Mouse (Mus musculus): Measurements from ENCODE around the gene Tbc1d8. TPM values are rescaled to one million over a fixed set of nuclear protein-coding genes. Genes with fewer than 3 reads are reported as not detected.

Tbc1d8 gene
- polyA plus RNA-seq, 2 experiments = 2.5 to 3.1 TPM

- H3K9me3 ChIP-seq (ENCODE audit: control insufficient read depth, low read length) = no peaks in the 10 kb centered on the region
- no peak overlapping the region for H3K4me2 ChIP-seq (ENCODE audit: low read depth)
- no peak for ATAC-seq (ENCODE audit: insufficient read depth)
- TF ChIP-seq EP300 (IDR thresholded peaks at IDR 0.05; ENCODE audit: low read depth) (no peak), CTCF (IDR thresholded peaks at IDR 0.05; ENCODE audit: low read depth) (peak; percentile 69)
- peak; percentile 9 to 12 (median 11) for DNase-seq (ENCODE audit: low read depth in 3 of 3, low spot score in 3 of 3)
- H3K27me3 ChIP-seq (ENCODE audit: control insufficient read depth, insufficient read depth, low read length) = no peaks in the 10 kb centered on the region
- H3K27ac ChIP-seq = no peak overlapping the region
- 13% methylated on average over 8 of the region's 8 CpGs for WGBS (ENCODE audit: insufficient replicate concordance)
- no peak overlapping the region for H3K9ac ChIP-seq (replicated peaks)
- H3K4me1 ChIP-seq (replicated peaks; ENCODE audit: control insufficient read depth in 2 of 2, insufficient read depth in 2 of 2, low read length in 1 of 2) = no peaks in the 10 kb centered on the region
- H3K4me3 ChIP-seq (ENCODE audit: insufficient read depth in 1 of 2, low read depth in 2 of 2, low read length in 2 of 2) = no peak overlapping the region
- no peaks in the 10 kb centered on the region for H3K36me3 ChIP-seq (replicated peaks; ENCODE audit: control insufficient read depth, insufficient read depth, low read depth)
These were observed 137.9 kb downstream of the Tbc1d8 start for GRCm38 (mm10) chr1:39340647-39341046.

GRCm38 (mm10) chr1:39340156-39340555, 138.4 kb downstream of the Tbc1d8 start:
- DNase-seq (ENCODE audit: low read depth in 3 of 3, low spot score in 3 of 3) = no peak
- WGBS (ENCODE audit: insufficient replicate concordance) = 46% methylated on average over 6 of the region's 6 CpGs
- H3K4me3 ChIP-seq (ENCODE audit: insufficient read depth in 1 of 2, low read depth in 2 of 2, low read length in 2 of 2) = no peak overlapping the region
- no peak overlapping the region for H3K9ac ChIP-seq (replicated peaks)
- H3K36me3 ChIP-seq (replicated peaks; ENCODE audit: control insufficient read depth, insufficient read depth, low read depth) = no peaks in the 10 kb centered on the region
- no peaks in the 10 kb centered on the region for H3K9me3 ChIP-seq (ENCODE audit: control insufficient read depth, low read length)
- H3K27me3 ChIP-seq (ENCODE audit: control insufficient read depth, insufficient read depth, low read length) = no peaks in the 10 kb centered on the region
- no peaks in the 10 kb centered on the region for H3K4me1 ChIP-seq (replicated peaks; ENCODE audit: control insufficient read depth in 2 of 2, insufficient read depth in 2 of 2, low read length in 1 of 2)
- TF ChIP-seq EP300 (IDR thresholded peaks at IDR 0.05; ENCODE audit: low read depth) (no peak), CTCF (IDR thresholded peaks at IDR 0.05; ENCODE audit: low read depth) (no peak)
- no peak for ATAC-seq (ENCODE audit: insufficient read depth)
- no peak overlapping the region for H3K27ac ChIP-seq
- no peak overlapping the region for H3K4me2 ChIP-seq (ENCODE audit: low read depth)

- ATAC-seq (ENCODE audit: insufficient read depth) = no peak
- 38% methylated on average over 5 of the region's 5 CpGs for WGBS (ENCODE audit: insufficient replicate concordance)
These were observed 139.1 kb downstream of the Tbc1d8 start for GRCm38 (mm10) chr1:39339455-39339854.

GRCm38 (mm10) chr1:39338831-39339230, 139.7 kb downstream of the Tbc1d8 start:
- H3K36me3 ChIP-seq (replicated peaks; ENCODE audit: control insufficient read depth, insufficient read depth, low read depth) = no peaks in the 10 kb centered on the region

More at GRCm38 (mm10) chr1:39339455-39339854, 139.1 kb downstream of the Tbc1d8 start:
- Histone ChIP-seq H3K9me3 (ENCODE audit: control insufficient read depth, low read length) (no peaks in the 10 kb centered on the region), H3K9ac (replicated peaks) (no peak overlapping the region), H3K36me3 (replicated peaks; ENCODE audit: control insufficient read depth, insufficient read depth, low read depth) (no peaks in the 10 kb centered on the region), H3K4me1 (replicated peaks; ENCODE audit: control insufficient read depth in 2 of 2, insufficient read depth in 2 of 2, low read length in 1 of 2) (no peaks in the 10 kb centered on the region), H3K4me3 (ENCODE audit: insufficient read depth in 1 of 2, low read depth in 2 of 2, low read length in 2 of 2) (no peak overlapping the region), H3K27ac (no peak overlapping the region), H3K27me3 (ENCODE audit: control insufficient read depth, insufficient read depth, low read length) (no peaks in the 10 kb centered on the region), H3K4me2 (ENCODE audit: low read depth) (no peak overlapping the region)
- DNase-seq (ENCODE audit: low read depth in 3 of 3, low spot score in 3 of 3) = no peak
- TF ChIP-seq EP300 (IDR thresholded peaks at IDR 0.05; ENCODE audit: low read depth) = no peak
- no peak for TF ChIP-seq CTCF (IDR thresholded peaks at IDR 0.05; ENCODE audit: low read depth)

GRCm38 (mm10) chr1:39336788-39337187, 141.8 kb downstream of the Tbc1d8 start:
- Histone ChIP-seq H3K27ac (no peak overlapping the region), H3K4me2 (ENCODE audit: low read depth) (no peak overlapping the region), H3K27me3 (ENCODE audit: control insufficient read depth, insufficient read depth, low read length) (no peaks in the 10 kb centered on the region), H3K36me3 (replicated peaks; ENCODE audit: control insufficient read depth, insufficient read depth, low read depth) (no peaks in the 10 kb centered on the region), H3K4me1 (replicated peaks; ENCODE audit: control insufficient read depth in 2 of 2, insufficient read depth in 2 of 2, low read length in 1 of 2) (no peaks in the 10 kb centered on the region), H3K4me3 (ENCODE audit: insufficient read depth in 1 of 2, low read depth in 2 of 2, low read length in 2 of 2) (no peak overlapping the region), H3K9me3 (ENCODE audit: control insufficient read depth, low read length) (no peaks in the 10 kb centered on the region), H3K9ac (replicated peaks) (no peak overlapping the region)
- WGBS (ENCODE audit: insufficient replicate concordance) = 59% methylated on average over 8 of the region's 8 CpGs
- ATAC-seq (ENCODE audit: insufficient read depth) (no peak), DNase-seq (ENCODE audit: low read depth in 3 of 3, low spot score in 3 of 3) (no peak)
- TF ChIP-seq EP300 (IDR thresholded peaks at IDR 0.05; ENCODE audit: low read depth) (no peak), CTCF (IDR thresholded peaks at IDR 0.05; ENCODE audit: low read depth) (no peak)

More at GRCm38 (mm10) chr1:39338831-39339230, 139.7 kb downstream of the Tbc1d8 start:
- Histone ChIP-seq H3K4me1 (replicated peaks; ENCODE audit: control insufficient read depth in 2 of 2, insufficient read depth in 2 of 2, low read length in 1 of 2) (no peaks in the 10 kb centered on the region), H3K9me3 (ENCODE audit: control insufficient read depth, low read length) (no peaks in the 10 kb centered on the region), H3K9ac (replicated peaks) (no peak overlapping the region), H3K27ac (no peak overlapping the region), H3K27me3 (ENCODE audit: control insufficient read depth, insufficient read depth, low read length) (no peaks in the 10 kb centered on the region), H3K4me3 (ENCODE audit: insufficient read depth in 1 of 2, low read depth in 2 of 2, low read length in 2 of 2) (no peak overlapping the region), H3K4me2 (ENCODE audit: low read depth) (no peak overlapping the region)
- ATAC-seq (ENCODE audit: insufficient read depth) (no peak), DNase-seq (ENCODE audit: low read depth in 3 of 3, low spot score in 3 of 3) (no peak)
- TF ChIP-seq EP300 (IDR thresholded peaks at IDR 0.05; ENCODE audit: low read depth) (no peak), CTCF (IDR thresholded peaks at IDR 0.05; ENCODE audit: low read depth) (no peak)
- 63% methylated on average over 10 of the region's 10 CpGs for WGBS (ENCODE audit: insufficient replicate concordance)
